Mouse (Mus musculus) midbrain, embryonic 12.5 days (tissue): ENCODE measurements around the gene Armh3. TPM values are rescaled to one million over a fixed set of nuclear protein-coding genes. Genes with fewer than 3 reads are reported as not detected.

Experiments
- ATAC-seq: fragments of 200-750 bp; cut with Nextera tagmentation; 2 replicates; pipeline ENCODE4 v1.8.0; 2017; ENCODE audit warnings: low read depth, moderate TSS enrichment, moderate library complexity; ENCODE audit not compliant: low FRiP score
- H3K27ac ChIP-seq: fragments of 300-500 bp; sonication (generic); replicated peaks from 2 replicates; pipeline ENCODE4 v1.5.1; 2016; ENCODE audit warnings: mild to moderate bottlenecking
- H3K27me3 ChIP-seq: fragments of 300-500 bp; sonication (generic); 2 replicates; pipeline ENCODE4 v1.6.1; 2016; ENCODE audit warnings: mild to moderate bottlenecking
- H3K36me3 ChIP-seq: fragments of 300-500 bp; sonication (generic); 2 replicates; pipeline ENCODE4 v1.6.1; 2016
- H3K4me1 ChIP-seq: fragments of 300-500 bp; sonication (generic); 2 replicates; pipeline ENCODE4 v1.6.1; 2016
- H3K4me2 ChIP-seq: fragments of 300-500 bp; sonication (generic); replicated peaks from 2 replicates; pipeline ENCODE4 v1.6.1; 2016; ENCODE audit warnings: mild to moderate bottlenecking, moderate library complexity
- H3K4me3 ChIP-seq: fragments of 300-500 bp; sonication (generic); 2 replicates; pipeline ENCODE4 v1.5.1; 2016; ENCODE audit warnings: mild to moderate bottlenecking
- H3K9ac ChIP-seq: fragments of 300-500 bp; sonication (generic); replicated peaks from 2 replicates; pipeline ENCODE4 v1.6.1; 2016; ENCODE audit warnings: mild to moderate bottlenecking, moderate library complexity
- H3K9me3 ChIP-seq: fragments of 300-500 bp; sonication (generic); 2 replicates; pipeline ENCODE4 v1.6.1; 2016; ENCODE audit warnings: mild to moderate bottlenecking
- WGBS: fragments of 180-500 bp; shearing (Covaris S2); methylation state at CpG from one replicate; pipeline ENCODE4 v1.1.7; 2016; 5-methylcytosine and 5-hydroxymethylcytosine counted together
- polyA plus RNA-seq: library from polyadenylated mRNA; unstranded; fragments of >200 nt; fragmentation: Nextera tagmentation; extraction: Ambion mirVana; gene quantifications from 2 replicates; pipeline ENCODE4 v1.2.1, GENCODE M21; 2016

Armh3 gene
- polyA plus RNA-seq, 1 experiment from 2014 or later: 20.9 TPM

DNA sequence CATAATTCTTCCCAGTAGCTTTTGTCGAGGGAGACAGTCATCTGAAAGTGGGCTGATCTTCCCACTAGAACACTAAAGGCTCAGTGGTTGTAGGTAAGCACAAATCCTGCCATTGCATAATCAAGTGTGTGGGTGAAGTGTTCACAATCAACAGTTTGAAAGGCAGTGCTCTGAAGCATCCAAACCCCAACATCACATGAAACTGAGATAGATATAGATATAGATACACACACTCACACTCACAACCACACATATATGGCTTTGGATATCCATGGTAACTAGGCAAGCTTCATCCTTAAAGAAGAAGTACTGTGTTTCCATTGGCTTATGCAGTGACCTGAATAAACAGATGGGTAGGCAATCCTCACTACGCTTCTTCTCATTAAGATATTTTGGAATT lies 50.5 kb downstream of the Armh3 start:
- no peak overlapping the region for H3K4me2 ChIP-seq
- no peak overlapping the region for H3K4me3 ChIP-seq
- H3K27ac ChIP-seq: no peak overlapping the region
- no peaks in the 10 kb centered on the region for H3K9me3 ChIP-seq
- H3K27me3 ChIP-seq: no peaks in the 10 kb centered on the region
- H3K9ac ChIP-seq: no peak overlapping the region
- H3K4me1 ChIP-seq: no peaks in the 10 kb centered on the region
- 86% methylated on average over 2 of the region's 2 CpGs for WGBS
- H3K36me3 ChIP-seq: peaks cover 45% of the 10 kb centered on the region
- ATAC-seq: no peak

DNA sequence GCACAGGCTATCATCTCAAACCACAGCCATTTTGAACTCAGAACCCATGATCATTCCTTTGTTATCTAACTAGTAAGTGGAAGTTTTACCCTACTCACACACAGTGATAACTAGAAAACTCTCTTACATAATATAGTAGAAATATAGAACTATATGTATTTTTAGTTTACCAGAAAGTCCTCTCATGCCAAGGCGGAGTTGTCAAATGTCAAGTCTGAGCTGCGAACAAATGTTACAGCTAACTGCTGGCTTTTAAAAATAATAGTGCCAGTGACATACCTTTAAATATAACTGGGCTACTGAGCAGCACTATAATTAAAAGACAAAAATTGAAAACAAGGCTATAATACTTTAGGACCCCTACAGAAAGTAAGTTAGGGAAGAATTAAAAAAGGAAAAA lies 51.0 kb downstream of the Armh3 start:
- Histone ChIP-seq H3K4me2 (no peak overlapping the region), H3K27ac (no peak overlapping the region), H3K27me3 (no peaks in the 10 kb centered on the region), H3K9ac (no peak overlapping the region), H3K9me3 (no peaks in the 10 kb centered on the region), H3K4me3 (no peak overlapping the region), H3K36me3 (peaks cover 41% of the 10 kb centered on the region), H3K4me1 (no peaks in the 10 kb centered on the region)
- WGBS: 100% methylated on average over 2 of the region's 2 CpGs
- no peak for ATAC-seq

DNA sequence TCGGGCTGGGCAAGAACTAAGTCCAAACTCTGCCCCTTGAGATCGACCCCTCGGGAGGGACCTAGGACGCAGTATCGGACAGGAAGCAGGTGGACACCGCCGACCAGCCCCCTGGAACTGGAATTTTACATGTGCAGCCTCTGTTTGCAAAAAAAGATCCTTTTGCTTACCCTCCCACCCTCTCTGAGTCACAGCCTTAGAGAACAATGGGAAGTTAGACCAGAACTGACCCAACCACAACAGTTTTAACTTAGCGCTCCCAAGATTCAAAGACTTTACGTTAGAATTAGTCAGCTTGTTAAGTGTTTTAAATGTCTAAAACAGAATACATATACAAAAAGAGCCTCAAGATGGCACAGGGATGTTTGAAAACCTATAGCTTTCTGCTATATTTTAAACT lies 51.7 kb downstream of the Armh3 start:
- no peaks in the 10 kb centered on the region for H3K27me3 ChIP-seq
- ATAC-seq: no peak
- H3K27ac ChIP-seq: no peak overlapping the region
- H3K4me1 ChIP-seq: no peaks in the 10 kb centered on the region
- no peak overlapping the region for H3K9ac ChIP-seq
- no peak overlapping the region for H3K4me3 ChIP-seq
- H3K9me3 ChIP-seq: no peaks in the 10 kb centered on the region
- no peak overlapping the region for H3K4me2 ChIP-seq
- 93% methylated on average over 9 of the region's 9 CpGs for WGBS
- H3K36me3 ChIP-seq: peaks cover 36% of the 10 kb centered on the region

DNA sequence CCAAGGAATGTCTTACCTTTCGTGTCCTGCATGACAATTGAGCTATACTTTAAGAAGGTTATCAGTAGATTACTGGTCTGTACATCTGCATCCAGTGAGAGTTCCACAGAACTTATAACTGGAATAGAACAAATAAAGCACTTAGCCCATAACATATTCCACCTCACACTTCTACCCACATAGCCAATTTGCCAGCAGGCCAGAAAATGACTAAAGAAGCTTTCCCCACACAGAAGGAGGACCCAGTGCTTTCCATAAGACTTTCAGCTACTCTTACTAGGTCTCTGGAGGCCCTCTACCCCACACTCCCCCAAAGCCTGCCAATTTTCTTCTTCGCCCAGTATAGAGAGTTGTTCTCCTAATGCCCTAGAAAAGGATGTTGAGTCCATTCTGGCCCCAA lies 52.3 kb downstream of the Armh3 start:
- Histone ChIP-seq H3K4me3 (no peak overlapping the region), H3K36me3 (peaks cover 36% of the 10 kb centered on the region), H3K4me2 (no peak overlapping the region), H3K27ac (no peak overlapping the region), H3K9me3 (no peaks in the 10 kb centered on the region), H3K4me1 (no peaks in the 10 kb centered on the region), H3K9ac (no peak overlapping the region), H3K27me3 (no peaks in the 10 kb centered on the region)
- 84% methylated on average over 2 of the region's 2 CpGs for WGBS
- no peak for ATAC-seq

DNA sequence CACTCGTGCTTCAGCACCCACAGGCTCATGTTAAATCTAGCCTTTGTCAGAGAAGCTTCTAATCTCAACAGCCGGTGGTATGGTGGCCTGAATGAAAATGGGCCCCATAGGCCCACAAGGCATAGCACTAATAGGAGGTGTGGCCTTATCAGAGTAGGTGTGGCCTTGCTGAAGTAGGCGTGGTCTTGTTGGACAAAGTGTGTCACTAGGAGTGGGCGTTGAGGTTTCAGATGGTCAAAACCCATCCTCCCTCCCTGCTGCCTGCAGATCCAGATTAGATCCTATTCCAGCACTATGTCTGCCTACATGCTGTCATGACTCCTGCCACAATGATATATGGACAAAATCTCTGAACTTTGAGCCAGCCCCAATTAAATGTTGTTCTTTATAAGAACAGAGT lies 54.5 kb downstream of the Armh3 start:
- Histone ChIP-seq H3K27me3 (no peaks in the 10 kb centered on the region), H3K9ac (no peak overlapping the region), H3K4me2 (no peak overlapping the region), H3K36me3 (peaks cover 25% of the 10 kb centered on the region), H3K9me3 (no peaks in the 10 kb centered on the region), H3K27ac (no peak overlapping the region), H3K4me1 (no peaks in the 10 kb centered on the region), H3K4me3 (no peak overlapping the region)
- ATAC-seq: no peak
- whole genome bisulfite sequencing: 71% methylated on average over 4 of the region's 4 CpGs

DNA sequence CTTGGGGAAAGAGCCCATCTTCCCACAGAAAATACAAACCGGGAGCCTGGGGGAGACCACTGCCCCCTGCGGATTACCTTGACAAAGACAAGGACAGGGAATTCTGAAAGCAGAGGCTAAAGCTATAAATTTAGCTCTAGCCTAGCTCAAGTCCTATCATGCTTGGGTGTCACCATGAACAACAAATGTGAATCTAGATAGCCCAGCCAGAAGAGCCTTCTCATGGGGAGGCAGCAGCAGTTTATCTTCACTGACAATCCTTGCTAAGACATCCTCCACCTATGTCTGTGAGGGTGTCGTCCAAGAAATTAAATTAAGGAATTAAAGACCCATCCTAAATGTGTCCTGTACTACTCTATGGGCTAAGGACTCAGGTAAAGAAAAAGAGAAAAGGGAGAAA lies 60.2 kb downstream of the Armh3 start:
- Histone ChIP-seq H3K9ac (no peak overlapping the region), H3K27me3 (no peaks in the 10 kb centered on the region), H3K36me3 (peaks cover 2% of the 10 kb centered on the region; the same call in 1 of the 2 replicates), H3K4me3 (no peak overlapping the region), H3K27ac (peak overlapping the region; percentile 62), H3K4me2 (no peak overlapping the region), H3K4me1 (peaks cover 14% of the 10 kb centered on the region), H3K9me3 (no peaks in the 10 kb centered on the region)
- WGBS: 22% methylated on average over 3 of the region's 3 CpGs
- ATAC-seq: no peak

DNA sequence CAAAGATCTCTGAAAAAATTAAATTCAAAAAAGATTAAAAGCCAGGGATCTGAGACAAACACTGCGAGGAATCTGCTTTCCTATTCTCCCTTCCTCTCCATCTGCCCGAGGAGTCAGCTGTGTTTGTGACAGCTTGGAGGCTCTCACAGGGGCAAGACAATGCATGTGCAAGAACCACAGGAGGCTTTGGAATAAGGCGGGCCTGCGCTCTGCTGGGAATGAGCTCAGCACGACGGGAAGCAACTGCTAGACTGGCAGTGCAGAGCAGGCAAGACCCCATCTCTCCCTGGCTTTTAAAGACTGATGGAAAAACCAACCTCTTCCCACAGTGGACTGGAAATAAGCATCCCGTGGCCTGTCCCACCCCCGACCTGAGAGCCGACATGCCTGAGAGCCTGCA lies 60.8 kb downstream of the Armh3 start:
- peak; percentile 54; the same call in 1 of the 2 replicates for ATAC-seq
- 5% methylated on average over 9 of the region's 9 CpGs for WGBS

DNA sequence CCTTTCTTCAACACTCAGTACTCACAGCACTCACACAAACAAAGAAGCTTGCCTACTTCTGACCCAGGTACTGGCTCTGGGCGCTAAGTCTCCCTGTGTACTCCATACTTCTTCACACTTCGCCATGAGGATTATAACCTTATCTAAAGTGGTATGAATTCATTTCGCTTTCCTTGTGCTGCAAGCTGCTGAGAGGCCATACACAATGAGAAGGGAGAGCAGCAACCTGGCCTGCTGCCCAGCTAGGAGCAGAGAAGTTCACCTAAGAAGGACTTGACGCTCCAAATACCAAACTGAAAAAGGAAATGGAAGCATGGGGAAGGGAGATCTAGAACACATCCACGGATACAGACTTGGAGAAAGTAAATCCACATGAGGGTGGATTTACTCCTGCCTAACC lies 71.1 kb downstream of the Armh3 start:
- 96% methylated on average over 5 of the region's 5 CpGs for WGBS
- H3K4me3 ChIP-seq: no peak overlapping the region
- H3K36me3 ChIP-seq: peaks cover 23% of the 10 kb centered on the region
- H3K9me3 ChIP-seq: no peaks in the 10 kb centered on the region
- H3K27ac ChIP-seq: no peak overlapping the region
- H3K4me1 ChIP-seq: no peaks in the 10 kb centered on the region
- H3K27me3 ChIP-seq: no peaks in the 10 kb centered on the region
- ATAC-seq: no peak
- H3K4me2 ChIP-seq: no peak overlapping the region
- H3K9ac ChIP-seq: no peak overlapping the region

More for the DNA sequence above, 60.8 kb downstream of the Armh3 start:
- Histone ChIP-seq H3K36me3 (peaks cover 7% of the 10 kb centered on the region; the same call in 1 of the 2 replicates), H3K27me3 (no peaks in the 10 kb centered on the region), H3K9me3 (no peaks in the 10 kb centered on the region), H3K4me3 (no peak overlapping the region), H3K27ac (peak overlapping the region; percentile 62), H3K4me1 (peaks cover 14% of the 10 kb centered on the region), H3K4me2 (peak overlapping the region; percentile 10; the same call in 1 of the 2 replicates), H3K9ac (no peak overlapping the region)

DNA sequence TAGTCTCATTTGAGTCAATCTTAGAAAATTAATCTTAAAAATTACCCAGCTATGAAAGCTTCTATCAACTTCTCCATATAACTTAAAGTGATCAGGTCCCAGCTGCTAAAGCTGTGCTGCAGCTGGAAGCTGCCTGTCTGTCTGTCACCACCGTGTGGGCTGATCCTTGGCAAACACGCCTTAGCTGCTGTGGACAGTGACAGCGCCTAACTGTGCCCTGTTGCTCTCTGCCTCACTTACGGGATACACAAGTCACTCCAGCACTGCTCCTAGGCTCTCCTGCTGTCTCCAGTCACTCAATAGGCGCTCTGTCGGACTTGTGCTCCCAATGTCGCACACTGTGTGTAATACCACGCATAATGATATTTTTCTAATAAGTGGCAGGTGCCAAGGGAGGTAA lies 71.9 kb downstream of the Armh3 start:
- Histone ChIP-seq H3K9me3 (no peaks in the 10 kb centered on the region), H3K4me3 (no peak overlapping the region), H3K36me3 (peaks cover 16% of the 10 kb centered on the region), H3K27ac (no peak overlapping the region), H3K9ac (no peak overlapping the region), H3K4me1 (no peaks in the 10 kb centered on the region), H3K27me3 (no peaks in the 10 kb centered on the region), H3K4me2 (no peak overlapping the region)
- 88% methylated on average over 8 of the region's 8 CpGs for WGBS
- no peak for ATAC-seq

DNA sequence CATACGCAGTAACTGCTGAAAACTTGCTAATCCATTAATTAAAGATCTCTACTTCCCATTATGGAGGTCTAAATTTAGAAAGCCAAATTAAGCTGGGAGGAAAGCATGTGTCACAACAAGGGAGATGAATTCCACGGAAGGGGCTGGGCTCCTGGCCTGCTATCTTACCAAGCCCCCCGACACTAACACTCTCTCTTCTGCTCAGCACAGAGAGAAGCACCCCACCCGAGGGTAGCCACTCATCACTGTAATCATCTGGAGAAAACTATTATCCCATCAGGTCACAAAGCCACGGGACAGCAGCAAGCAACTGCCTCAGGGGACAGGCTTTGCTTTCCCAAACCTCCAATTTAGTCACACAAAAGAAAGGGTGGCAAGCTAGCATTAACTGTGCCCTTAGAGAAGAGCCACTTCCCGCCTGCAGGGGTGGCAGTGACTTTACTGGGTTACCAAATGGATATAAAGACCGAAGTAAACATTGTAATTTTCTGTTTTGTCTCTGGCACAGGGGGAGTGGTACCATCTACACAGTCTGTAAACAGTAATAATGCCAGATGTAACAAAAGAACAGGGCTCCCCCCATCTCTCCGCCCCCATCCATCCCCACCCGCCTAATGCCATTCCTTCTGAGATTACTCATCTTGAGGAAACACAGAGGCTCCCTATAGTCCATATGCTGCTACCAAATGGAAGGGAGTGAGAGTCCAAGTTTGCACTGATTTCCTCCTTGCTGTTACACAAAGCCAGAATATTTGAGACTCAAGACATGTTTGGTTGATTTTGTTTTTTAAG lies 77.8 kb downstream of the Armh3 start:
- no peak overlapping the region for H3K4me2 ChIP-seq
- H3K27me3 ChIP-seq: no peaks in the 10 kb centered on the region
- no peak overlapping the region for H3K9ac ChIP-seq
- H3K9me3 ChIP-seq: no peaks in the 10 kb centered on the region
- no peak overlapping the region for H3K4me3 ChIP-seq
- peaks cover 8% of the 10 kb centered on the region; the same call in 1 of the 2 replicates for H3K36me3 ChIP-seq
- WGBS: 62% methylated on average over 9 of the region's 9 CpGs
- H3K27ac ChIP-seq: no peak overlapping the region
- ATAC-seq: no peak
- H3K4me1 ChIP-seq: peaks cover 2% of the 10 kb centered on the region; the same call in 1 of the 2 replicates

DNA sequence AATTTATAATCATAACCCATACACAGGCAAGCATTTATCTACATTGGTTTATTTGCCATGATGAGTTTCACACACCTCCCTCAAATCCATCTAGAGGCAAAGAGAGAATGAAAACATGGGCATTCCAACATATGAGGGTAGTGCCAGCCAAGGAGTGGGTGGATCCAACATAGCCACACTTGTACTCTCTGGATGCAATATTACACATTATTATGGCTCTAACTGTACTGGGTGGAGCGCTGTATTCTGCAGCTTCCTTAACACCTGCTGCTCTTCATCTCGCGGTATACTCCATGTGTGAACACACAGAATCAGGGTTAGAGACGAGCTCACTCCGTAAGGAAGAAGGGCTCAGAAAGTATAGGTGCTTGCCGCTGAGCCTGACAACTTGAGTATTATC lies 79.9 kb downstream of the Armh3 start:
- H3K36me3 ChIP-seq: peaks cover 5% of the 10 kb centered on the region; the same call in 1 of the 2 replicates
- H3K9ac ChIP-seq: no peak overlapping the region
- peaks cover 2% of the 10 kb centered on the region; the same call in 1 of the 2 replicates for H3K4me1 ChIP-seq
- H3K9me3 ChIP-seq: no peaks in the 10 kb centered on the region
- H3K4me3 ChIP-seq: no peak overlapping the region
- no peak overlapping the region for H3K4me2 ChIP-seq
- no peak for ATAC-seq
- H3K27ac ChIP-seq: no peak overlapping the region
- WGBS: 95% methylated on average over 6 of the region's 6 CpGs
- no peaks in the 10 kb centered on the region for H3K27me3 ChIP-seq

DNA sequence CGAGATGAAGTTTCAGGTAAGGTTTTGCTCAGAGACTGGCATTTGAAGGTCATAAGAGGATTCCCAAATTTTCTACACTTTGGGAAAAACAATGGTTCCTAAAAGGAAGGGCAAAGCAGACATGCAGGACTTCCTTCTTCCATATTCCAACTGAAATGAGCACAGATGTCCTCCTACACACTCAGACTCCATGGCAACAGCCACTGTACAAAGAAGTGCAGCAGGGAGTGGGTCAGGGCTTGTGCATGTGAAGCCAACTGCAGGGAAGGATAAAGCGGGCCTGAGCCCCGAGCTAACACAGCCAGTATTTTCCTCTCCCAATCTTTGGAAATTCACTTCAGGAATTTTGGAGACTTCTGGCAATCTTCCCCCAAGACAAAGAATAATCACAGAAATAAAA lies 80.4 kb downstream of the Armh3 start:
- Histone ChIP-seq H3K36me3 (0 out of 2 replicates have a peak, but pooled peaks cover 5% of the 10 kb centered on the region), H3K27ac (no peak overlapping the region), H3K9me3 (no peaks in the 10 kb centered on the region), H3K27me3 (no peaks in the 10 kb centered on the region), H3K4me1 (peaks cover 2% of the 10 kb centered on the region; the same call in 1 of the 2 replicates), H3K4me3 (no peak overlapping the region), H3K9ac (no peak overlapping the region), H3K4me2 (no peak overlapping the region)
- WGBS: 58% methylated on average over 3 of the region's 3 CpGs
- ATAC-seq: no peak
